Mouse (Mus musculus) heart, adult 2 months (tissue): ENCODE results near the gene Pus7. TPM values are rescaled to one million over a fixed set of nuclear protein-coding genes. Genes with fewer than 3 reads are reported as not detected.

Experiments used
- DNase-seq, 2 experiments: peaks; one replicate each; pipeline ENCODE4 v3.0.0; 2021
- H3K27ac ChIP-seq: fragments of 200-600 bp; 2 replicates; pipeline ENCODE4 v1.8.1; 2022
- H3K27me3 ChIP-seq: fragments of 200-500 bp; 2 replicates; pipeline ENCODE4 v1.6.1; 2012; ENCODE audit warnings: mild to moderate bottlenecking, low read length, inconsistent platforms, mixed read lengths; ENCODE audit not compliant: control insufficient read depth, insufficient read depth
- H3K36me3 ChIP-seq: fragments of 200-500 bp; 2 replicates; pipeline ENCODE4 v1.6.1; 2012; ENCODE audit warnings: low read length, inconsistent platforms; ENCODE audit not compliant: control insufficient read depth, insufficient read depth
- H3K4me1 ChIP-seq: fragments of 200-500 bp; 2 replicates; pipeline ENCODE4 v1.6.1; 2011; ENCODE audit warnings: low read length; ENCODE audit not compliant: control insufficient read depth, insufficient read depth
- H3K4me3 ChIP-seq: fragments of 200-600 bp; 2 replicates; pipeline ENCODE4 v1.8.1; 2022
- H3K79me2 ChIP-seq: fragments of 200-500 bp; replicated peaks from 2 replicates; pipeline ENCODE4 v1.6.1; 2012; ENCODE audit warnings: mild to moderate bottlenecking, inconsistent platforms, low read length, moderate library complexity, mixed read lengths; ENCODE audit not compliant: control insufficient read depth, insufficient read depth
- H3K9ac ChIP-seq: fragments of 200-500 bp; 2 replicates; pipeline ENCODE4 v1.6.1; 2012; ENCODE audit warnings: low read depth, mild to moderate bottlenecking, control low read depth, inconsistent platforms, low read length, mixed read lengths
- CTCF ChIP-seq: fragments of 200-600 bp; IDR thresholded peaks from 2 replicates; pipeline ENCODE4 v1.8.1; 2022; ENCODE audit warnings: antibody characterized with exemption, mild to moderate bottlenecking, moderate library complexity
- EP300 ChIP-seq: fragments of 200-500 bp; IDR thresholded peaks from 2 replicates; pipeline ENCODE4 v1.6.1; 2011; ENCODE audit warnings: low read depth, low read length, control low read depth; ENCODE audit not compliant: insufficient read depth
- POLR2A ChIP-seq: fragments of 200-500 bp; IDR thresholded peaks from 2 replicates; pipeline ENCODE4 v1.6.1; 2011; ENCODE audit warnings: mild to moderate bottlenecking, low read depth, low read length, control low read depth; ENCODE audit not compliant: insufficient read depth
- WGBS: fragments of 180-500 bp; shearing (Covaris S2); methylation state at CpG from one replicate; pipeline ENCODE4 v1.1.7; 2018; 5-methylcytosine and 5-hydroxymethylcytosine counted together
- intact Hi-C: fragments of 180-260 bp; cut with DNase I; formaldehyde crosslinking; loops from one replicate; pipeline ENCODE4 v1.15.1; 2025
- polyA plus RNA-seq: library from polyadenylated mRNA; depleted of rRNA; stranded (reverse); fragments of >200 nt; gene quantifications from 2 replicates; pipeline ENCODE4 v1.2.3, GENCODE M21; 2012
- total RNA-seq, 2 experiments: library from RNA; stranded (reverse); gene quantifications; 2 replicates each; pipeline ENCODE4 v1.2.3; 2021

Gene Pus7
- total and polyA plus RNA-seq, 3 experiments, result 3.4 to 8.5 (median 8.2) TPM

DNA sequence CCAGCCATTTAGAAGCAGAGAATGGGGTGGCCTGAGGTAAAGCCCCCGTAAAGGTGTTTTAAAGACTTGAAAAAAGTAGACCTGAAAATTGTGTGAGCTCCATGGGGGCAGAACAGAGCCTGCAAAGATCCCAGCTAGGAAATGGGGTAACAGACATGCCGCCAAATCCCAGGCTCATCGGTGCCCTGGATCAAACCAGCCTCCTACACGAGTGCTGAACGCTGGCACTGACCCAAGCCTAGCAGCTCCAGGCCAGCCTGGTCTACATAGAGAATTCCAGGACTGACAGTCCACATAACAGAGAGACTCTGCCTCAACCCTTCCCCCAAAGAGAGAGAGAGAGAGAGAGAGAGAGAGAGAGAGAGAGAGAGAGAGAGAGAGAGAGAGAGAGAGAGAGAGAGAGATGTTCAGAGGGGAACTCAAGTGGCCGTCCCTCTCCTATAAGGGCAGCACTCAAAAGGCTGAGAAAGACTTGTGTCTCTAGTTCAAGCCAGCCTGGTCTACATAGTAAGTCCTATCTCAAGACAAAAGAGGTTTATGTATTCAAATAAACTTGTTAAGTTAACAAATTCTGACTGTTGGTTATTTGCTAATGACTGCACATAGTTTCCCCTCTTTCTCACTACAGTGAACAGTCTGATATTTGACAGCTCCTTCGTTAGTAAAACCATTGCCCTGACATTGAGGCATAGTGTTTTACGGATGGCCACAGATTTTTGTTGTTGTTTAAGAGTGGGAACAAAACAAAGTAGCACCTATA lies 1.3 kb downstream of the Pus7 start:
- Histone ChIP-seq H3K4me1 (peaks cover 2% of the 10 kb centered on the region; the same call in 1 of the 2 replicates), H3K27ac (no peak overlapping the region), H3K79me2 (no peaks in the 10 kb centered on the region), H3K27me3 (no peaks in the 10 kb centered on the region), H3K36me3 (no peaks in the 10 kb centered on the region), H3K4me3 (peak overlapping the region; percentile 85), H3K9ac (no peak overlapping the region)
- TF ChIP-seq EP300 (no peak), CTCF (no peak), POLR2A (no peak)
- WGBS, result 69% methylated on average over 8 of the region's 8 CpGs
- no peak for DNase-seq
- intact Hi-C loops, result no loop called here

GRCm38 (mm10) chr5:23781172-23781571 lies 2.3 kb downstream of the Pus7 start:
- DNase-seq, result no peak
- H3K4me1 ChIP-seq, result no peaks in the 10 kb centered on the region
- TF ChIP-seq CTCF, result no peak
- TF ChIP-seq EP300, result no peak
- TF ChIP-seq POLR2A, result no peak
- no peaks in the 10 kb centered on the region for H3K36me3 ChIP-seq
- H3K9ac ChIP-seq, result no peak overlapping the region
- WGBS, result 85% methylated on average over 4 of the region's 4 CpGs
- H3K4me3 ChIP-seq, result no peak overlapping the region
- intact Hi-C loops, result no loop called here
- no peak overlapping the region for H3K27ac ChIP-seq
- no peaks in the 10 kb centered on the region for H3K79me2 ChIP-seq
- no peaks in the 10 kb centered on the region for H3K27me3 ChIP-seq

DNA sequence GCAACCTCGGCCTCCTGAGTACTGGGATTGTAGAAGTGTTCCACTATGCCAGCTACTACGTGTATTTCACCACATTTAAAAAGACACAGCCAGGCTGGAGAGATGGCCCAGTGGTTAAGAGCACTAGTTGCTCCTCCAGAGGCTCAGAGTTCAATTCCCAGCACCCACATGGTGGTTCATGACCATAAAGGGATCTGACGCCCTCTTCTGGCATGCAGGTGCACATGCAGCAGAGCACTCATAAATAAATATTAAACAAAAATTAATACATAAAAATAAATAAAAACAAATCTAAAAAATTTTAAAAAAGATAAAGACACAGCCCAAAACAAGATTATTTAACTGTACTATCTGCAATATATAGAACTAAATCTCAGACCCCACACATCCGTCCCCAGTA lies 3.0 kb downstream of the Pus7 start:
- TF ChIP-seq EP300 (no peak), POLR2A (no peak), CTCF (0 out of 2 replicates have a peak, but pooled peaks have one; percentile 14)
- H3K27me3 ChIP-seq, result no peaks in the 10 kb centered on the region
- DNase-seq, result no peak
- H3K4me1 ChIP-seq, result no peaks in the 10 kb centered on the region
- no peak overlapping the region for H3K27ac ChIP-seq
- H3K36me3 ChIP-seq, result no peaks in the 10 kb centered on the region
- WGBS, result 86% methylated on average over 4 of the region's 4 CpGs
- no peak overlapping the region for H3K4me3 ChIP-seq
- no peaks in the 10 kb centered on the region for H3K79me2 ChIP-seq
- no peak overlapping the region for H3K9ac ChIP-seq
- intact Hi-C loops, result no loop called here

DNA sequence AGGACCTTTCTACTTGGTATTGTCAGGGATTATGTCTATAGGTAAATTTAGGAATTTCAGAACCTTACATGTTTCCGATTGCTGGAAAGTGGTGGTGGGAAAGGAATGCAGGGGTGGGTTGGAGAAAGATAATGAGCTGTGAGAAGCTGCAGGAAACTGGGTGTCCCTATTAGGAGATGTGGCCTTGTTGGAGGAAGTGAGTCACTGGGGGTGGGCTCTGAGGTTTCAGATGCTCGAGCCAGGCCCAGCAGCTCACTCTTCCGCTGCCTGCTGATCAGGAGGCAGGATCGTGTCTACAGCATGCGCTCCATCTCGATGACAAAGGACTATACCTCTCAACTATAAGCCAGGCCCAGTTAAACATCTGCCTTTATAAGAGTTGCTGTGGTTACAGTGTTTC lies 9.3 kb downstream of the Pus7 start:
- WGBS, result 61% methylated on average over 6 of the region's 6 CpGs
- Histone ChIP-seq H3K9ac (no peak overlapping the region), H3K36me3 (no peaks in the 10 kb centered on the region), H3K27me3 (no peaks in the 10 kb centered on the region), H3K79me2 (no peaks in the 10 kb centered on the region), H3K27ac (no peak overlapping the region), H3K4me3 (no peak overlapping the region), H3K4me1 (no peaks in the 10 kb centered on the region)
- no peak for TF ChIP-seq POLR2A
- TF ChIP-seq EP300, result no peak
- no peak for TF ChIP-seq CTCF
- DNase-seq, result no peak
- intact Hi-C loops, result no loop called here

- H3K4me1 ChIP-seq, result no peaks in the 10 kb centered on the region
- DNase-seq, result no peak
- intact Hi-C loops, result no loop called here
- no peak overlapping the region for H3K9ac ChIP-seq
- no peaks in the 10 kb centered on the region for H3K27me3 ChIP-seq
- WGBS, result 54% methylated on average over 8 of the region's 8 CpGs
- TF ChIP-seq POLR2A, result no peak
- TF ChIP-seq EP300, result no peak
- TF ChIP-seq CTCF, result no peak
- H3K79me2 ChIP-seq, result no peaks in the 10 kb centered on the region
- no peak overlapping the region for H3K4me3 ChIP-seq
- no peaks in the 10 kb centered on the region for H3K36me3 ChIP-seq
- no peak overlapping the region for H3K27ac ChIP-seq
These were observed 12.4 kb downstream of the Pus7 start for GRCm38 (mm10) chr5:23771105-23771504.

- Histone ChIP-seq H3K27me3 (no peaks in the 10 kb centered on the region), H3K79me2 (no peaks in the 10 kb centered on the region), H3K4me1 (no peaks in the 10 kb centered on the region), H3K4me3 (no peak overlapping the region), H3K36me3 (no peaks in the 10 kb centered on the region), H3K27ac (no peak overlapping the region), H3K9ac (no peak overlapping the region)
- 86% methylated on average over 5 of the region's 5 CpGs for WGBS
- no peak for DNase-seq
- no peak for TF ChIP-seq EP300
- no peak for TF ChIP-seq CTCF
- TF ChIP-seq POLR2A, result no peak
- intact Hi-C loops, result no loop called here
These were observed 19.0 kb downstream of the Pus7 start for GRCm38 (mm10) chr5:23764557-23764956.
